Mouse (Mus musculus) spleen, adult 12 weeks (tissue): Measurements from ENCODE around the gene Tatdn2.
"Not testable (repeated sequence)": the region's sequence is repeated elsewhere in the genome, so short reads cannot be mapped to it uniquely, and the experiment has no call there.

Experiments used
- DNase-seq: peaks from one replicate; pipeline ENCODE4 v3.0.0; 2022; ENCODE audit warnings: low spot score

Gene Tatdn2

GRCm38 (mm10) chr6:113672029-113672428 lies 24.8 kb upstream of the Tatdn2 start:
- DNase-seq = not testable (repeated sequence)

GRCm38 (mm10) chr6:113672989-113673388 lies 23.9 kb upstream of the Tatdn2 start:
- DNase-seq = no peak

GRCm38 (mm10) chr6:113675234-113675633 lies 21.6 kb upstream of the Tatdn2 start:
- DNase-seq = no peak

- DNase-seq = no peak
Observed at GRCm38 (mm10) chr6:113675991-113676390, 20.9 kb upstream of the Tatdn2 start.

- DNase-seq = no peak
Observed at GRCm38 (mm10) chr6:113677070-113677734, 19.6 kb upstream of the Tatdn2 start.

- no peak for DNase-seq
Observed at GRCm38 (mm10) chr6:113678246-113679012, 18.4 kb upstream of the Tatdn2 start.

GRCm38 (mm10) chr6:113679993-113680566 lies 16.8 kb upstream of the Tatdn2 start:
- DNase-seq = no peak

GRCm38 (mm10) chr6:113681271-113681670 lies 15.6 kb upstream of the Tatdn2 start:
- DNase-seq = peak; percentile 74

- DNase-seq = no peak
Observed at GRCm38 (mm10) chr6:113683081-113683825, 13.6 kb upstream of the Tatdn2 start.

GRCm38 (mm10) chr6:113686551-113687125 lies 10.2 kb upstream of the Tatdn2 start:
- no peak for DNase-seq

- no peak for DNase-seq
Observed at GRCm38 (mm10) chr6:113690008-113690399, 6.8 kb upstream of the Tatdn2 start.

GRCm38 (mm10) chr6:113690400-113691083 lies 6.3 kb upstream of the Tatdn2 start:
- DNase-seq = peak; percentile 69

- DNase-seq = no peak
Observed at GRCm38 (mm10) chr6:113691084-113691462, 5.8 kb upstream of the Tatdn2 start.

- DNase-seq = no peak
Observed at GRCm38 (mm10) chr6:113692661-113693133, 4.2 kb upstream of the Tatdn2 start.

GRCm38 (mm10) chr6:113693377-113693776 lies 3.5 kb upstream of the Tatdn2 start:
- no peak for DNase-seq

- no peak for DNase-seq
Observed at GRCm38 (mm10) chr6:113695203-113695602, 1.6 kb upstream of the Tatdn2 start.

GRCm38 (mm10) chr6:113695766-113696355 lies 989 bp upstream of the Tatdn2 start:
- DNase-seq = no peak

GRCm38 (mm10) chr6:113697222-113698205 lies 664 bp downstream of the Tatdn2 start:
- DNase-seq = peak; percentile 24

- no peak for DNase-seq
Observed at GRCm38 (mm10) chr6:113712718-113713117, 15.9 kb downstream of the Tatdn2 start.

- DNase-seq = not testable (repeated sequence)
Observed at GRCm38 (mm10) chr6:113713389-113713788, 16.5 kb downstream of the Tatdn2 start.
